Mouse (Mus musculus) lung, postnatal 10 days (tissue): Measurements from ENCODE around the gene Gm17720.
"Not testable (repeated sequence)": the region's sequence is repeated elsewhere in the genome, so short reads cannot be mapped to it uniquely, and the experiment has no call there.

ENCODE experiments used
- DNase-seq: peaks from one replicate; pipeline ENCODE4 v3.0.0; 2021

Gene Gm17720

DNA sequence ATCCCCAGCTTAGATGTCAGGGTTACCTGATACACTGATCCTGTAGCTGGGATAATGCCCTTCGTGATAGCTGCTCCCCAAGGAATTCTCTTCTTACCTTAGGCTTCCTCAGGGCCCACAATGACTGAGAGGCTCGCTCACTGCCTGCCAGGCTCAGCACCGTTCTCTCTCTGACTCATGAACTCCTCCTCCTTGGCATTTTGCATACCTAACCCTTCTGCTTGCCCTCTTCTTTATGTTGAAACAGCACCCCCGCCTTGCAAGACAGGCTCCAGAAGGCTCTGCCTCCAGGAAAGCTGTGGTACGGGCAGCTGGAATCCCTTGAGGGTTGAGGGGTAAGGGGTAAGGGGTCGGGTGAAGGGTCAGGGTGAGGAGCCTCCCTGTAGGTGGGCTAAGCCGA is 63.3 kb downstream of the Gm17720 start:
- DNase-seq, result no peak

DNA sequence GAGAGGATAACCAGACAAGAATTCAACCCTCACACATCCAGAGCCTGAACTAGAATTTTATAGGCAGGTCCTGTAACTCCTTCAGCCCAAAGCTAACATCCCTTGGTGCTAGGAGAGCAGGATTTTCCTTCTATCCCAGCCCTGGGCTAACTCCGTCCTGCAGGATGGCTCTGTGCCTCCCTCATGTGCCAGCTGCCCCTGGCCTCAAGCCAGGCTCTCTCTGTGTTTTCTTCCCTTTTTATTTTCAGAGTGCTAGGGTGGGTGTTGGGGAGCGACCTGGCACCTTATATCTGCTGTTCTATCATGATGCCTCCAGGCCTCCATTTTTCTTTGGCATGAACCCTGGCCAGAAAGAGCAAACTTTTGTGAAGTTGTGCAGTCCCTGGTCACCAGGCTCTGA is 66.4 kb downstream of the Gm17720 start:
- DNase-seq, result no peak

DNA sequence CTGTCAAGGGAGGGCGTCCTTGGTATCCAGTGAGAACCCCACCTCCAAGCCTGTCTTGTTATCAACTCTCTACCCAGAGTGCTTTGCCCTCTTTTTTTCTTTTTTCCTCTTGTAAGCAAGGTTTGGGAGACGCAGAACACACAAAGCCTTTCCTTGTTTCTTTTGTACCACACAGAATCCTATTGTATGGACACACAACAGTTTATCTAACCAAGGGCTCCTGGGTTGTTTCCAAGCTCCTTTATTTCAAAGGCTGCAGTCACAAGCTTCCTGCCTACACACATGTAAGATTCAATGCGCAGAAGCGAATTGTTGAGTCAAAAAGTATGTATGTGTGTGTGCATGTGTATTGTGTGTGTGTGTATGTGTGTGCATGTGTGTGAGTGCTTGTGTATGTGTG is 68.2 kb downstream of the Gm17720 start:
- DNase-seq, result no peak

DNA sequence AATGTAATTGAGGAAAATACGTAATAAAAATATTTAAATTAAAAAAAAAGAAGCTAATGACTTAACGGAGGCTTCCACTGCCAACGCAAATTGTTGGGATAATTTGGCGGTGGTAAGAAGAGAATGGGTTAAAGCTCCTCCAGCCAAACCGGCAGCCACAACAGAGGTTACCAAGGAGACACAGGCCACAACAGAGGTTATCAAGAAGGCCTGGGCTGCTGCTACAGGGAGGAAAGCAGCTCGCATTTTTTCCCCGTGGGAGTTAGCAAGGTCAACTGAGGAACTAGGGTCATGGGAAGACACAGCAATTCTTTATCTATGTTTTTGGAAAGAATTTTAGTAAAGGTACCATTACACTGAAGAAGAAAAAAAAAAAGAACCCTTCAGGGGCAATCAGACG is 68.8 kb downstream of the Gm17720 start:
- DNase-seq, result not testable (repeated sequence)
